In the genomic region with DNA sequence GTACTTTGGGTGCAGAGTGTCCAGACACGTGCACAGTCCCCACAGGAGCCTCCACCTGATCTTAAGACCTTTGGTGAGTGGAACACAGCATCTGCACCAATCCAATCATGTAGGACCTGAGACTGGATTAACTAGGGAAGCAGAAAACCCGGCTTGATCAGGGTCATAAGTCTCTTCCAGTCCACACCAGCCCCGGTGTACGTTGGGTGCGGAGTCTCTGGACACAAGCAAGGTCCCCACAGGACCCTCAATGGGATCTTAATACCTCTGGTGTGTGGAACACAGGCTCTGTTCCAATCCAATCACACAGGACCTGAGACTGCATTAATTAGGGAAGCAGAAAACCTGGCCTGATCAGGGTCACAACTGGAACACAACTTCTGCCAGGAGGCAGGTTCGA, we compare ENCODE assay signal across 28 mouse cellular contexts. TPM values are rescaled to one million over a fixed set of nuclear protein-coding genes. Genes with fewer than 3 reads are reported as not detected.
"Had no signal": no experiment of that assay in that cellular context is flagged by ENCODE, and none has a peak within 500 bp of the region (broad histone marks: within the 10 kb centered on the region; RNA-seq: fewer than 3 reads in every experiment).

No protein-coding gene starts in this region.

- H3K4me2 ChIP-seq: heart, embryonic 12.5 days; hindbrain, embryonic 14.5 days; intestine, embryonic 15.5 days; limb, embryonic 12.5 days had no signal

- H3K4me1 ChIP-seq: heart, embryonic 12.5 days; intestine, embryonic 15.5 days; limb, embryonic 10.5 days; limb, embryonic 12.5 days had no signal

- H3K4me3 ChIP-seq: gastrocnemius, adult 2 months; heart, adult 2 months; heart, embryonic 12.5 days; intestine, embryonic 15.5 days; layer of hippocampus, adult 2 months; left cerebral cortex, adult 2 months; limb, embryonic 10.5 days; limb, embryonic 12.5 days had no signal

- H3K9ac ChIP-seq: heart, embryonic 12.5 days; hindbrain, embryonic 14.5 days; intestine, embryonic 15.5 days; limb, embryonic 12.5 days had no signal

- H3K27me3 ChIP-seq: heart, embryonic 12.5 days; intestine, embryonic 15.5 days; limb, embryonic 12.5 days had no signal

- ATAC-seq: forebrain, embryonic 16.5 days; inflammation-experienced regulatory T-cells, adult 6 months; intestine, embryonic 15.5 days; intestine, postnatal 0 days had no signal

- DNase-seq: gastrocnemius, adult 2 months; gastrocnemius, postnatal 10 days; gastrocnemius, postnatal 25 days; heart, adult 2 months; heart, postnatal 10 days; heart, postnatal 4 days; kidney, adult 18-20 months; kidney, adult 8-10 months; kidney, postnatal 10 days; kidney, postnatal 4 days; liver had no signal

- H3K27ac ChIP-seq: gastrocnemius, adult 2 months; heart, adult 2 months; hindbrain, embryonic 14.5 days; intestine, embryonic 15.5 days; layer of hippocampus, adult 2 months; left cerebral cortex, adult 2 months; limb, embryonic 10.5 days; limb, embryonic 12.5 days had no signal

- H3K36me3 ChIP-seq: heart, embryonic 12.5 days; intestine, embryonic 15.5 days; limb, embryonic 10.5 days; limb, embryonic 12.5 days had no signal

RNA-seq across cellular contexts. Expression of a gene that starts 20.0 kb away (rescaled TPM):
- polyA plus RNA-seq: forebrain, embryonic 16.5 days; frontal cortex, adult 2 months; heart, adult 2 months; heart, embryonic 12.5 days; heart, embryonic 14.5 days; heart, embryonic 16.5 days; hindbrain, embryonic 11.5 days; hindbrain, embryonic 14.5 days; inflammation-experienced regulatory T-cells, adult 6 months; intestine, embryonic 15.5 days; intestine, postnatal 0 days; kidney, embryonic 14.5 days; kidney, embryonic 16.5 days; limb, embryonic 10.5 days; limb, embryonic 12.5 days; limb, embryonic 14.5 days had no signal
